Mouse (Mus musculus) heart, adult 2 months (tissue): ENCODE measurements around the gene Ipo4. TPM values are rescaled to one million over a fixed set of nuclear protein-coding genes. Genes with fewer than 3 reads are reported as not detected.

Experiments
- DNase-seq, 2 experiments: peaks; one replicate each; pipeline ENCODE4 v3.0.0; 2021
- H3K27ac ChIP-seq: fragments of 200-600 bp; 2 replicates; pipeline ENCODE4 v1.8.1; 2022
- H3K27me3 ChIP-seq: fragments of 200-500 bp; 2 replicates; pipeline ENCODE4 v1.6.1; 2012; ENCODE audit warnings: mild to moderate bottlenecking, low read length, inconsistent platforms, mixed read lengths; ENCODE audit not compliant: control insufficient read depth, insufficient read depth
- H3K36me3 ChIP-seq: fragments of 200-500 bp; 2 replicates; pipeline ENCODE4 v1.6.1; 2012; ENCODE audit warnings: low read length, inconsistent platforms; ENCODE audit not compliant: control insufficient read depth, insufficient read depth
- H3K4me1 ChIP-seq: fragments of 200-500 bp; 2 replicates; pipeline ENCODE4 v1.6.1; 2011; ENCODE audit warnings: low read length; ENCODE audit not compliant: control insufficient read depth, insufficient read depth
- H3K4me3 ChIP-seq: fragments of 200-600 bp; 2 replicates; pipeline ENCODE4 v1.8.1; 2022
- H3K79me2 ChIP-seq: fragments of 200-500 bp; replicated peaks from 2 replicates; pipeline ENCODE4 v1.6.1; 2012; ENCODE audit warnings: mild to moderate bottlenecking, inconsistent platforms, low read length, moderate library complexity, mixed read lengths; ENCODE audit not compliant: control insufficient read depth, insufficient read depth
- H3K9ac ChIP-seq: fragments of 200-500 bp; 2 replicates; pipeline ENCODE4 v1.6.1; 2012; ENCODE audit warnings: low read depth, mild to moderate bottlenecking, control low read depth, inconsistent platforms, low read length, mixed read lengths
- CTCF ChIP-seq: fragments of 200-600 bp; IDR thresholded peaks from 2 replicates; pipeline ENCODE4 v1.8.1; 2022; ENCODE audit warnings: antibody characterized with exemption, mild to moderate bottlenecking, moderate library complexity
- EP300 ChIP-seq: fragments of 200-500 bp; IDR thresholded peaks from 2 replicates; pipeline ENCODE4 v1.6.1; 2011; ENCODE audit warnings: low read depth, low read length, control low read depth; ENCODE audit not compliant: insufficient read depth
- POLR2A ChIP-seq: fragments of 200-500 bp; IDR thresholded peaks from 2 replicates; pipeline ENCODE4 v1.6.1; 2011; ENCODE audit warnings: mild to moderate bottlenecking, low read depth, low read length, control low read depth; ENCODE audit not compliant: insufficient read depth
- WGBS: fragments of 180-500 bp; shearing (Covaris S2); methylation state at CpG from one replicate; pipeline ENCODE4 v1.1.7; 2018; 5-methylcytosine and 5-hydroxymethylcytosine counted together
- intact Hi-C: fragments of 180-260 bp; cut with DNase I; formaldehyde crosslinking; loops from one replicate; pipeline ENCODE4 v1.15.1; 2025
- long read RNA-seq: library from polyadenylated mRNA; stranded (forward); transcript quantifications from one replicate; pipeline ENCODE4 v2.0.0, GENCODE M21; 2021
- polyA plus RNA-seq: library from polyadenylated mRNA; depleted of rRNA; stranded (reverse); fragments of >200 nt; gene quantifications from 2 replicates; pipeline ENCODE4 v1.2.3, GENCODE M21; 2012; rRNA removed
- total RNA-seq, 2 experiments: library from RNA; stranded (reverse); gene quantifications; 2 replicates each; pipeline ENCODE4 v1.2.3; 2021

The Ipo4 gene
- total RNA-seq (10 to 100 TPM; 51.3 to 64.1 TPM), polyA plus RNA-seq (68.2 and 68.9 TPM in 2 replicates)
- long read RNA-seq, transcript Ipo4-201 (30 exons, 3,846 nt) = major isoform, 32 of 51 reads
- long read RNA-seq, partial matches to known transcripts = 12 of 51 reads
- long read RNA-seq, other reads (novel, unspliced or antisense) = 7 of 51 reads

DNA sequence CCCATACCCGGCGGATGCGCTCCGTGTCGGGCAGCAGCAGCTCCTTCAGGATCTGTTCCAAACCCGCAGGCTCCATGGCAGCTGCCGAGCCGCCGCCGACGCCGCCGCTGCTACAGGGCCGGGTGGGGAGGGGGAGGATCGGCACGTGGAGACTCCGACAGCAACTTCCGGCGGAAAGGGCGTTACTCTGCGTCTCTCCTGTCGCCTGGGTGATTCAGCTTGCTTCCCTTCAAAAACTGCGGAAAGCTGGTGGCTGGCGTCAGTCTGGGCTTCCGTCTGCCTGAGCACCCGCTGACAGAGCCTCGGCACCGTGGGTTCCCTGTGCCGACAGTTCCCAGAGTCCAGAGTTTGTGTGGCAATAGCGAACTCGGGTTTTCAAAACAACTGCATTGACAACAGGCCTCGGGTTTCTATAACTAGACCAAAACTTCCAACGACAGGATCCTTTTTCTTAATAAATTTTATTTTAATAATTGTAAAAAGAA lies at the start of gene Ipo4:
Ipo4 (minus strand) TSS at position 435 of the 485 bp plus-strand sequence.
- H3K27ac ChIP-seq = peak within 1 kb of the TSS; percentile 81
- WGBS = under 1% methylated on average over 33 of the region's 33 CpGs
- H3K27me3 ChIP-seq = no peaks in the 10 kb centered on the region
- DNase-seq = peak; percentile 89 to 90
- peaks cover 2% of the 10 kb centered on the region; the same call in 1 of the 2 replicates for H3K36me3 ChIP-seq
- H3K79me2 ChIP-seq = 0 out of 2 replicates have a peak, but pooled peaks cover 2% of the 10 kb centered on the region
- H3K4me1 ChIP-seq = no peaks in the 10 kb centered on the region
- H3K4me3 ChIP-seq = peak within 1 kb of the TSS; percentile 73
- TF ChIP-seq CTCF = no peak
- peak; percentile 86 for TF ChIP-seq POLR2A
- TF ChIP-seq EP300 = peak; percentile 79; the same call in 1 of the 2 replicates
- intact Hi-C loops = loop anchor here (2.0 to 5.0 kb wide), 2 partner anchors 37 to 45 kb away; partner anchors contain the start of genes Gmpr2, Nedd8 and Tinf2
- H3K9ac ChIP-seq = peak within 1 kb of the TSS; percentile 80

GRCm38 (mm10) chr14:55682118-55682493 lies 46.3 kb upstream of the Ipo4 start:
- Histone ChIP-seq H3K79me2 (no peaks in the 10 kb centered on the region), H3K9ac (peak overlapping the region; percentile 50; the same call in 1 of the 2 replicates), H3K27me3 (no peaks in the 10 kb centered on the region), H3K36me3 (no peaks in the 10 kb centered on the region; the same call in 1 of the 2 replicates), H3K27ac (peak overlapping the region; percentile 85), H3K4me1 (peaks cover 1% of the 10 kb centered on the region; the same call in 1 of the 2 replicates), H3K4me3 (peak overlapping the region; percentile 90)
- no peak for TF ChIP-seq POLR2A
- no peak for TF ChIP-seq EP300
- TF ChIP-seq CTCF = no peak
- no peak for DNase-seq
- intact Hi-C loops = loop anchor here (1.0 to 2.0 kb wide), 2 partner anchors 41 to 62 kb away; partner anchors contain the start of gene Rabggta
- WGBS = 6% methylated on average over 3 of the region's 3 CpGs

GRCm38 (mm10) chr14:55681160-55682117 lies 45.7 kb upstream of the Ipo4 start, which contains the start of gene Tinf2:
Gene Tinf2, minus strand, starts transcription at chr14:55681820.
- no peaks in the 10 kb centered on the region; the same call in none of the 2 replicates for H3K36me3 ChIP-seq
- no peaks in the 10 kb centered on the region for H3K27me3 ChIP-seq
- peak within 1 kb of the TSS; percentile 85 for H3K27ac ChIP-seq
- peaks cover 1% of the 10 kb centered on the region; the same call in 1 of the 2 replicates for H3K4me1 ChIP-seq
- H3K79me2 ChIP-seq = no peaks in the 10 kb centered on the region
- peak; percentile 92 to 94 for DNase-seq
- peak within 1 kb of the TSS; percentile 59 for H3K9ac ChIP-seq
- WGBS = under 1% methylated on average over 66 of the region's 66 CpGs
- intact Hi-C loops = loop anchor here (1.0 to 2.0 kb wide), 3 partner anchors 41 to 63 kb away; partner anchors contain the start of genes Gm49378 and Rabggta
- TF ChIP-seq POLR2A (peak; percentile 51; the same call in 1 of the 2 replicates), CTCF (peak; percentile 90), EP300 (0 out of 2 replicates have a peak, but pooled peaks have one; percentile 58)
- H3K4me3 ChIP-seq = peak within 1 kb of the TSS; percentile 90

DNA sequence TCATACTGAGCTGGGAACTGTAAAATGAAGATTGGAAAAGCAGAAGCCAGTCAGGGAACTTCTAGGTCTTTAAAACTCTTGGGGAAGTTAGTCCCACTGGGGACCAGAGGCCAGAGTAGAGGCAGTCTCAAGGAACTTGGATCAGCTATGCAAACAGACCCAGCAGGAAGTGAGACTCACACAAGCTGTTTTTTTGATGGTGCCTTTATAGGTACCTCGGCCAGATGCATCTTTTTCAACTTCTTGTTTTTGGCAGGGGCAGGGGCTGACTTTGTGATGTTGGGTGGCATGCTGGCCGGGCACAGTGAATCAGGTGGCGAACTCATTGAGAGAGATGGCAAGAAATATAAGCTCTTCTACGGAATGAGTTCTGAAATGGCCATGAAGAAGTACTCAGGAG lies 41.9 kb upstream of the Ipo4 start:
- no peak for DNase-seq
- Histone ChIP-seq H3K4me1 (peaks cover 1% of the 10 kb centered on the region; the same call in 1 of the 2 replicates), H3K27me3 (no peaks in the 10 kb centered on the region), H3K4me3 (no peak overlapping the region), H3K9ac (no peak overlapping the region), H3K36me3 (peaks cover 5% of the 10 kb centered on the region), H3K79me2 (no peaks in the 10 kb centered on the region), H3K27ac (no peak overlapping the region)
- TF ChIP-seq EP300 (no peak), POLR2A (no peak), CTCF (no peak)
- intact Hi-C loops = loop anchor here (10.0 kb wide), 1 partner anchor 207 kb away; the partner anchor contains the start of genes Cbln3 and Khnyn
- WGBS = 83% methylated on average over 4 of the region's 4 CpGs

DNA sequence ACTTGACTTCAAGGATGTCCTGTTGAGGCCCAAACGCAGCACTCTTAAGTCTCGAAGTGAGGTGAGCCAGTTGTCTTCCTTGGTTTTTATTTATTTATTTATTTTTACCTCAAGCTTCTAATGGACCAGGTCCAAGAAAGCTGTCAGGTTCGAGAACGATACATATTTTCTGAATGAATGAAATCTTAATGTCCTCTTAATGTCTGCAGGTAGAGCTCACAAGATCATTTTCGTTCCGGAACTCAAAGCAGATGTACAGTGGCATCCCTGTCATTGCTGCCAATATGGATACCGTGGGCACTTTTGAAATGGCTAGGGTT lies 36.9 kb upstream of the Ipo4 start:
- no peak for TF ChIP-seq CTCF
- TF ChIP-seq POLR2A = no peak
- no peak for TF ChIP-seq EP300
- H3K79me2 ChIP-seq = peaks cover 2% of the 10 kb centered on the region; the same call in 1 of the 2 replicates
- H3K9ac ChIP-seq = no peak overlapping the region
- no peaks in the 10 kb centered on the region for H3K27me3 ChIP-seq
- peaks cover 6% of the 10 kb centered on the region for H3K36me3 ChIP-seq
- H3K27ac ChIP-seq = peak overlapping the region; percentile 99
- H3K4me1 ChIP-seq = peaks cover 2% of the 10 kb centered on the region; the same call in 1 of the 2 replicates
- intact Hi-C loops = loop anchor here (5.0 to 10.0 kb wide), 2 partner anchors 35 to 212 kb away; partner anchors contain the start of genes Cbln3, Gm49378, Ipo4 and Khnyn
- 67% methylated on average over 7 of the region's 7 CpGs for WGBS
- peak overlapping the region; percentile 80 for H3K4me3 ChIP-seq
- DNase-seq = no peak
